Mouse (Mus musculus): Measurements from ENCODE around the gene Gpr146.

The Gpr146 gene

DNA sequence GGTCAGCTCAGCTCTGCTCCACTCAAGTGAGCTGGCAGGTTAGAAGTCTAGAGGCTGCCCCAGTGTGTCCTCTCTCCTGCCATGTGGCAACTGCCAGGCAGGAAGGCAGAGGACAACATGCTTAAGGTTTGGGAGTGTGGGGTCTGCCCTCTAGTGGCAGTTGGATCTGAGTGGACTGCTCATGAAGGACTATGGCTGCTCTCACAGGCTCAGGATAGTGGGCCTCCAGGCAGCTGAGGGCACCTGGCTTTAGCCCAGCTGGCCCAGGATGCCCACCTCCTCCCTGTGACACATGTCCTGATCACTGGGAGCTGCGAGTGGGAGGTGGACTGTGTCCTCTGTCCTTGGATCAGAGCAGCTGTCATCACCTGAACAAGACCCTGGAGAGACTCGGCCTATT is 18.8 kb upstream of the Gpr146 start:
- DNase-seq (ENCODE audit: low spot score in 2 of 2) = peak; percentile 40 to 46

GRCm38 (mm10) chr5:139359244-139359643 is 18.3 kb upstream of the Gpr146 start:
- no peak for DNase-seq (ENCODE audit: low spot score in 2 of 2)

GRCm38 (mm10) chr5:139363858-139364257 is 13.6 kb upstream of the Gpr146 start:
- no peak for DNase-seq (ENCODE audit: low spot score in 2 of 2)

- DNase-seq (ENCODE audit: low spot score in 2 of 2) = peak; percentile 95
Measured at GRCm38 (mm10) chr5:139364260-139364910, 13.1 kb upstream of the Gpr146 start.

DNA sequence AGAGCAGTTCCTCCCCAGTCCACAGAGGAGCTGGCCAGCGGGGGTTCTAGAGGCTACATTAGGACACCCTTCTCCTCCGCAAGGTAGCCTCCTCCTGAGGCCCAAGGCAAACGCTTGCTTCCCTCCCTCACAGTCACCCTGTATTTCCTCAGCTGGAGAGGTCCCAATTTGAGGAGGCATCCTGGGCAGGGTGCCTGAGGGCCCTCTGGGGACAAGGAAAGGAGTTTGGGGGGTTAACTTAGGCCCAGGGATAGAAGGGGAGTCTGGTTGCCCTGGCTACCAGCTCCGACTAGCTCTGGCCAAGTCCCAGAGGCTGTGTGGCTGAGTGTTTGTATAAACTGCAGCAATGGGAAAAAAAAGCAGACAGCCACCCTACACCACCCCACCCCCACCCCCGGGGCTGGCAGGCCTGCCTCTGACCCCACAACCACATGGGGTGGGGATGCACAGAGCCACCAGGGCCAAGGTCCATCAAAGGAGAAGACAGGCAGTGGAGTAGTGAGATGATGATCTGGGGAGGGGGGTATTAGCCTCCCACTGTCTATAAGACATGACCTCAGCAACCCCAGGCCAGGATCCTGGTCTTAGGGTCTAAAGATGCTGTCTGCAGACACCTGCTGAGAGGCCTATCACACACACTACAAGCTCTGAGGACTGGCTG is 12.5 kb upstream of the Gpr146 start:
- DNase-seq (ENCODE audit: low spot score in 2 of 2) = no peak

GRCm38 (mm10) chr5:139365827-139366226 is 11.7 kb upstream of the Gpr146 start:
- no peak for DNase-seq (ENCODE audit: low spot score in 2 of 2)

DNA sequence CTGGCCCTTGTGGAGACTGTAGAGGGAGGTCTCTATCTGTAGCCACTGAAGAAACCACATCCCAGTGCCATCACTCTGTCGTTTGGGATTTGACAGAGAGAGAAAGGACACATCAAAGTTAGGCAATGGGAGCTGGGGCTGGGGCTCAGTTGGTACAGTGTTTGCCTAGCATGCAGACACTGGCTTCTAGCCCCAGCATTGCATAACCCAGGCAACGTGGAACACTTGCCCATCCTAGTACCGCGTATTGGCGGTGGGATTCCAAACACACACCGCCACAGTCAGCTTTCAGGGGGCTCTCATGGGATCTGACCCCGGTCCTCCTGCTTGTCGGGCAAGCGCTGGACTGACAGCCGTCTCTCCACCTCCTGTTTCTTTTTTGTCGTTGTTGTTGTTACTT is 11.0 kb upstream of the Gpr146 start:
- DNase-seq (ENCODE audit: low spot score in 2 of 2) = no peak

DNA sequence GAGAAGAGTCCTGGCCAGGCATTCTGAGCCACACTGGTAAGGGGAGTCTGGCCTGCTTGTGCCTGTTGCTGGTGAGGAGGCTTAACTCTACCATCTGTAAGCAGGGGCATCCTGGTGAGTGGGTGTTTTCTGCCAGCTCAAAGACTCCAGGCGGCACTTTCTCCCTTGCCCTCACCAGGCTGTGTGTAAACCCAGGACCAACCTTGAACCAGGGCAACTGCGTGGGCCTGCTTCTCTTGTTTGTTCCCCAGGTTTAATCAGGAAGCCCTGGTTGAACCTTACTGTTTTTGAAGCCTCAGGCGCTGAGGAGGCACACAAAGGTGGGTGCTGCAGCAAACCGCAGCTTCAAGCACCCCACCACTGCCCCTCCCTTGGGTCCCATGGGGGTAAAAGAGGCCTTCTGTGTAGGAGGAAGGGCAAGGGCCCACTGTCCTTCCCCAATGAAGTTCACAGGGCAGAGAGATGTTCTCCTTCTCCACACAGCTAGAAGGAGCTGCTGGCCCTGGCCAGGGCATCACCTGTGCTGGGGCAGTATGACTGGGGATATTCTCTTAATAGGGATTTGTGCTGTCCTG is 9.5 kb upstream of the Gpr146 start:
- DNase-seq (ENCODE audit: low spot score in 2 of 2) = no peak

- DNase-seq (ENCODE audit: low spot score in 2 of 2) = no peak
Measured at GRCm38 (mm10) chr5:139368638-139369320, 8.7 kb upstream of the Gpr146 start.

DNA sequence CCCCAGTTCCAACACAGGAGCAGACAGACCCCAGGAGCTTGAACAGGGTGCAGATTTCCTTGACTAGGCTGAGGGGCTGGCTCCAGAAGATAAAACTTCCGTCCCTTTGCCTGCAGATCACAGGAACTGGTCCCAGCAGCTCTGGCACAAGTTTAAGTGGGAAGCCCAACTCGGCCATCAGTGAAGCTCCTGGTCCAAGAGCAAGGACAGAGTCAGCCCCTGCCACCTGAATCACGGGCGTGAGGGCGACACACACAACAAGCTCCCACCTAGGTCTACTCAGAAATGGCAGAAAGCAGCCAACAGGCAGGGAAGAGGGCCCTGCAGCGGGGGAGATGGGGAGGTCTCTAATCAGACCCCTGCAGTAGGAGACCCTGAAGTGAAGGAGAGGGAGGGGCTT is 7.2 kb upstream of the Gpr146 start:
- no peak for DNase-seq (ENCODE audit: low spot score in 2 of 2)

GRCm38 (mm10) chr5:139371118-139371517 is 6.4 kb upstream of the Gpr146 start:
- no peak for DNase-seq (ENCODE audit: low spot score in 2 of 2)

- peak; percentile 83 to 87 for DNase-seq (ENCODE audit: low spot score in 2 of 2)
Measured at GRCm38 (mm10) chr5:139371631-139372401, 5.7 kb upstream of the Gpr146 start.

DNA sequence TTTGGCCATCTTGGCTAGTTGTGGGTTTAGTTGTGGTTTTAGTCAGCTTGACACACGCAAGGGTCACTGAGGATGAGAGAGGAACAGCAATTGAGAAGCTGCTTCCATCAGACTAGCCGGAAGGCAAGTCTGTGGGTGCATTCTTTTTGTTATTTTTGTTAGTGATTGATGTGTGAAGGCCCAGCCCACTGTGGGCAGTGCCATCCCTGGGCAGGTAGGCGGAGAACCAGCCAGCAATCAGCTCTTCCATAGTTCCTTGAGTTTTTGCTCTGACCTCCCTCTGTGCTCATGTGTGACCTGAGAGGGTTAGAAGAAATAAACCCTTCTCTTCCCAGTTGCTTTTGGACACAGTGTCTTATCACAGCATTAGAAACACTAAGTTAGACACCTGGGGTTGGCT is 4.4 kb upstream of the Gpr146 start:
- no peak for DNase-seq (ENCODE audit: low spot score in 2 of 2)

GRCm38 (mm10) chr5:139373889-139374444 is 3.5 kb upstream of the Gpr146 start:
- DNase-seq (ENCODE audit: low spot score in 2 of 2) = no peak

DNA sequence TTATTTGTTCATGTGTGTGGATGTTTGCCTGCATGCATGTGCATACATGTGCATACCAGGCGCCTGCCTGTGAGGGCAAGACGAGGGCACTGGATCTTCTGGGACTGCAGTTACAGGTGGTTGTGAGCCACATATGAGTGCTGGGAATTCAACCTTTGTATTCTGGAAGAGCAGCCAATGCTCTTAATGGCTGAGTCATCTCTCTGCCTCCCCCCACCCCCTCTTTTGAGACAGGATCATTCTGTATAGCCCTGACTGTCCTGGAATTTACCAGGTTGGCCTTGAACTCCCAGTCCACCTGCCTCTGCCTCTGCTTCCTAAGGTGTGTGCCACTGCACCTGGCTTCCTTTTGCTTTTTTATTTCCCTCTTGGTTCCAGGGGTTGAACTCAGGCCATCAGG is 2.7 kb upstream of the Gpr146 start:
- DNase-seq (ENCODE audit: low spot score in 2 of 2) = no peak

DNA sequence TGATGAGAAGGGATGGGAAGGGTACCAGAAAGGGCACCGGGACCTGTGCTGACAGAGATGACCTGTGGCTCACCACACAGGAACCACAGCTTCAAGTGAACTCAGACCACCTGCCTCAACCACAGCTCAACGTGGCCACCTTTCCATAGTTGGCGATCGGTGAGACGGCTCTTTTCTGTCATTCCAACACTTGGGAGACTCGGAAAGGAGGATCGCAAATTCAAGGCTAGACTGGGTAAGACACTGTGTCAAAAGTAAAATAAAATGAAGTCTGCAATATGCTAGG is 717 bp downstream of the Gpr146 start:
- DNase-seq (ENCODE audit: low spot score in 2 of 2) = no peak

- DNase-seq (ENCODE audit: low spot score in 2 of 2) = no peak
Measured at GRCm38 (mm10) chr5:139378986-139379629, 1.6 kb downstream of the Gpr146 start.

- no peak for DNase-seq (ENCODE audit: low spot score in 2 of 2)
Measured at GRCm38 (mm10) chr5:139379771-139380384, 2.4 kb downstream of the Gpr146 start.

GRCm38 (mm10) chr5:139380385-139381248 is 3.1 kb downstream of the Gpr146 start:
- peak; percentile 82 to 85 for DNase-seq (ENCODE audit: low spot score in 2 of 2)
